Mouse (Mus musculus) lung, postnatal 0 days (tissue): ENCODE measurements around the gene Nab2.

ENCODE experiments used
- CTCF ChIP-seq: IDR thresholded peaks from 2 replicates; pipeline ENCODE4 v1.5.1; 2016; ENCODE audit warnings: antibody characterized with exemption, mild to moderate bottlenecking
- EP300 ChIP-seq: IDR thresholded peaks from 2 replicates; pipeline ENCODE4 v1.6.1; 2016; ENCODE audit warnings: antibody characterized with exemption, mild to moderate bottlenecking, control low read depth

GRCm38 (mm10) chr10:127671276-127671675 is 2.9 kb upstream of the Nab2 start:
- no peak for TF ChIP-seq EP300
- peak; percentile 75 for TF ChIP-seq CTCF
